Mouse (Mus musculus): Measurements from ENCODE around the gene Msh3.
"Not testable (repeated sequence)": the region's sequence is repeated elsewhere in the genome, so short reads cannot be mapped to it uniquely, and the experiment has no call there.

Msh3 gene

DNA sequence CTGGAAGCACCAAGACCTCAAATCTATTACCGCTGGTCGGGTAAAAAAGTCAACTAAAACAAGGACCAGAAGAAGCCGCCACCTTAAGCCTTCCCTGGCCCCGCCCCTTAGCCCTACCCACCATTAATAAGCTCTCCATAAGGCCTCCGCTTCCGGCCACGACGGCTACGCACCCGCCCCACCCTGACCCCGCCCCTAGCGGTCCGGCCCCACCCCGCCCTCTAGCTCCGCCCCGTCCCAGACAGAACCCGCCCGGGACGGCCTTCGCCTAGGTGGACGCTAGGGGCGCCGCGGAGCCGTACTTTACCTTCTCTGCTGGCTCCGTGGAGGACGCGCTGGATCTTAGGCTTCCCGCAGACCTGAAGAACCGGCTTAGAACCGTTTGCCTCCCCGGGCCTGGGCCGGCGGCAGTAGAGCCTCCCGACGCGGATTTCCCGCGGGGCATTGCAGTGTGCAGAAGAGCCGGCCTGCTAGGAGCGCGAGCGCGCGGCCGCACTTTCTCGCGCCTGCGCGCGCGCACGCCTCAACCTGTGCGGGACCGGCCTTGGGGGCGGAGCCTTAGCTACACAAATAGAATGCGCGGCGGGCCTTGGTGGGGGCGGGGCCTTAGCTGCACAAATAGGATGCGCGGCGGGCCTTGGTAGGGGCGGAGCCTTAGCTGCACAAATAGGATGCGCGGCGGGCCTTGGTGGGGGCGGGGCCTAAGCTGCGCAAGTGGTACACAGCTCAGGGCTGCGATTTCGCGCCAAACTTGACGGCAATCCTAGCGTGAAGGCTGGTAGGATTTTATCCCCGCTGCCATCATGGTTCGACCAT lies at the start of gene Msh3, which contains the start of gene Dhfr:
TSS of gene Msh3 (minus strand) at position 548 of the 816 bp plus-strand sequence.
TSS of gene Dhfr (plus strand) at position 271 of the 816 bp plus-strand sequence.
- peak; percentile 98 for DNase-seq (ENCODE audit: low spot score)

DNA sequence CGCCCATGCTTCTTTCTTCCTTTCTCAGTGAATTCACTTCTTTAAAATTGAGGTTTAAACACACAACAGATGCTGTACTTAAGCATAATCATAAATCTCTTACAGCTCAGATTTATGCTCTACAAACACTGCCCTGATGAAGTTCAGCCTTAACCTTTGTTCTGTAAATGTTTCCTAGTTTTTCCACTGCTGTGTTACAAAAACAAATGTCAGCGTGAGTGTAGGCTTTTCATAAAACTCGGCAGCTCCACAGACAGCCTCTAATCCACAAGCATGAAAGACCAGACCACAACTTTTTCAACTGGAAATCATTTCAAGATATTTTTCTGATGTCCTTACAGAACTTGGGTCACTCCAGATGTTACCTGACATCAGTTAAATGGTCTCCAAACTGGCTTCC lies 48.7 kb upstream of the Msh3 start:
- DNase-seq (ENCODE audit: low spot score): no peak

DNA sequence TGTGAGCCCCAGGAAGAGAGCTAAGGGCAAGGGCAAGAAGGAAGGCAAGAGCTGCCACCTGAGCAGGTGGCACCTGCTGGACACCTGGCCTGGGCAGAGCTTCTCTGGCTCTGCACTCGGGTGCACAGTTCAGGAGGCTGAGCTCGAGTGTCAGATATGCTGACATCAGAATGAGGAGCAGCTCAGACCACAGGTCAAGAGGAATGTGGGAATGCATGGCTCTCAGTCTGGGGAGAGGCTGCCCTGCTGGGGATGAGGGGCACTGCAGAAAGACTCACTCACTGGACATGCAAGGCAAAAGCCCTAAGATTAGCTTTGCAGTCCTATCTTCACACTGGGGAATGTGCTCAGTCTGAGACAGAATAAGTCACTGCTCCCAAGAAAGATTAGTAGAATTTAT lies 47.3 kb upstream of the Msh3 start:
- DNase-seq (ENCODE audit: low spot score): no peak

GRCm38 (mm10) chr13:92398491-92399384 lies 43.9 kb upstream of the Msh3 start:
- no peak for DNase-seq (ENCODE audit: low spot score)

- DNase-seq (ENCODE audit: low spot score): no peak
These were observed 38.4 kb upstream of the Msh3 start for GRCm38 (mm10) chr13:92393047-92393661.

- no peak for DNase-seq (ENCODE audit: low spot score)
These were observed 32.6 kb upstream of the Msh3 start for GRCm38 (mm10) chr13:92387367-92387766.

DNA sequence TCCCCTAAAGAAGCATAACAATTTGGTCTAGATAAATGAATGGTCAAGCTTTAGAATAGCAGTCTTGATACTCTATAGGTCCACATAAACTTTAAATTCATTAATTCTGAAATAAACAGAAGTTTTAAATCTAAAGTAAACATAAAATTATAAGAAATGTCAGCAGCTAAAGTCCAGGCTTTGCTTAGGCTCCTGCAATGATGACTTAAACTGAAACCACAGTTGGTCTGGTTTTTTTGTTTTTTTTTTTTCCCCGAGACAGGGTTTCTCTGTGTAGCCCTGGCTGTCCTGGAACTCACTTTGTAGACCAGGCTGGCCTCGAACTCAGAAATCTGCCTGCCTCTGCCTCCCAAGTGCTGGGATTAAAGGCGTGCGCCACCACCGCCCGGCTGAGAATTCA lies 16.7 kb upstream of the Msh3 start:
- not testable (repeated sequence) for DNase-seq (ENCODE audit: low spot score)

- no peak for DNase-seq (ENCODE audit: low spot score)
These were observed 16.0 kb upstream of the Msh3 start for GRCm38 (mm10) chr13:92370811-92371210.

GRCm38 (mm10) chr13:92365312-92365711 lies 10.5 kb upstream of the Msh3 start:
- no peak for DNase-seq (ENCODE audit: low spot score)

DNA sequence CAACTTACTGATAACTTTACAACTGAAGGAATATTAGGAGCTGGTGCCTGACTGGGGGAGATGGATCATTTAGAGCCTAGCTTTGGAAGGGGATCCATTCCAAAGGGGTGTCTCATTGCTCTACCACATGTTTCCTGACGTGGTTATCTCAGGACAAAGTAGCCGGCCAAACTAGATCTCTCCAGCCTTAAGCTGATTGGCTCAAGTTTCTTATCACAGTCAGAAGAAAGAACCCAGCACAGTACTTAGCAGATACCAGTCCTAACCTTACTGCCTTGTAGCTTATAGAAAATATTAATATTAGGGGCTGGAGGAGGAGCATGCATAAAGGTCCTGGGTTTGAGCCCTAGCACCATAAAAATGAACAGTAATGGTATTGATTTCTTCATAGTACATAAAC lies 6.8 kb upstream of the Msh3 start:
- no peak for DNase-seq (ENCODE audit: low spot score)

DNA sequence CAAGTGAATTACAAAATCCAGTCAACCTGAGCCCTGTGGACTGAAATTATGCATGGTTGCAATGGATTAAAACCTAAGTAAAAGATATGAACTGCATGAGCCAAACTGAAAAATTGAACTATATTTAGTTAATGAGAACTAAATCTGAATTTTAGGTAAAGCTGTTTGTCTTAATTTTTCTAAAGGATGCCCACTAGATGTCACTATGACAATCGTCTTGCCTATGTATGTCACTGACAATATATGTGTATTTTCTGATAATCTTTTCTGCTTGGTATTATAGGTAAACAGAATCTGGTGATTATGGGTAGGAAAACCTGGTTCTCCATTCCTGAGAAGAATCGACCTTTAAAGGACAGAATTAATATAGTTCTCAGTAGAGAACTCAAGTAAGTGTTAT lies 2.8 kb upstream of the Msh3 start:
- DNase-seq (ENCODE audit: low spot score): no peak

DNA sequence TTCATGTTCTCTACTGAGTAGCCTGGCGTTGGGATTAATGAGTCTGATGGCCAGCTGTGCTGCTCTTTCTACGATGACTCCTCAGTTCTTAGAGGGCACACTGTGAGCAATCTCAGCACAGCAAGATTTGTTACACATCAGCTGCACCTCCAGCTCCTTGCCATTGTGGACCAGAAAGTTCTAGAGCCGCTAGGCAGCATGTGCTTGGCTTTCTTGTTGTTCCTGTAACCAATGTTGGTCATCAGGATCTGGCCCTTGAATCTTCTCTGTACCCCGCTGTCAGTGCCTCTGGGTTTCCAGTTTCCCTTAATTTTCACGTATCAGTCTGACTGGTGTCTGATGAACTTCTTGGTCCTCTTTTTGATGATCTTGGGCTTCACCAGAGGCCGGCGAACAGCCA lies 1.6 kb upstream of the Msh3 start:
- no peak for DNase-seq (ENCODE audit: low spot score)

GRCm38 (mm10) chr13:92355272-92355643 lies 455 bp upstream of the Msh3 start:
- no peak for DNase-seq (ENCODE audit: low spot score)

GRCm38 (mm10) chr13:92353956-92354355 lies 847 bp downstream of the Msh3 start:
- DNase-seq (ENCODE audit: low spot score): no peak

- DNase-seq (ENCODE audit: low spot score): peak; percentile 54
These were observed 3.7 kb downstream of the Msh3 start for GRCm38 (mm10) chr13:92351100-92351499.

GRCm38 (mm10) chr13:92346338-92346737 lies 8.5 kb downstream of the Msh3 start:
- DNase-seq (ENCODE audit: low spot score): peak; percentile 19

DNA sequence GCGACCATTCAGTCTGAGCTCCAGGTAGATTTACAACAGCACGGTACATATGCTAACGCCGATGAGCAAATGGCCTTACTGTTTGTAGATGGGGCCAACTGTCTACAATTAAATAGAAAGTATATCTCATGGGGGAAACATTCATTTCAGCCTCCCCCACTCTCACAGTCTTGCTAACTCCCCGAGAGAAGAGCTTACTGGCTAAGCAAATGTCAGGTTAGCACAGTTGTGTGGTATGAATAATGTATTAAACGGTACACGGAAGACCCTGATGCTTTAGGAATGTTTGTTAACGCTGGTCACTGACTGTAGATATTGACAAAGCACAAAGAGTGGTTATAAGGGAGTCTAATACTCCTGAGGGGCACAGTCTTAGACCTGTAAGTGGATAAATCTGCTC lies 10.8 kb downstream of the Msh3 start:
- no peak for DNase-seq (ENCODE audit: low spot score)

- no peak for DNase-seq (ENCODE audit: low spot score)
These were observed 15.0 kb downstream of the Msh3 start for GRCm38 (mm10) chr13:92339787-92340186.

DNA sequence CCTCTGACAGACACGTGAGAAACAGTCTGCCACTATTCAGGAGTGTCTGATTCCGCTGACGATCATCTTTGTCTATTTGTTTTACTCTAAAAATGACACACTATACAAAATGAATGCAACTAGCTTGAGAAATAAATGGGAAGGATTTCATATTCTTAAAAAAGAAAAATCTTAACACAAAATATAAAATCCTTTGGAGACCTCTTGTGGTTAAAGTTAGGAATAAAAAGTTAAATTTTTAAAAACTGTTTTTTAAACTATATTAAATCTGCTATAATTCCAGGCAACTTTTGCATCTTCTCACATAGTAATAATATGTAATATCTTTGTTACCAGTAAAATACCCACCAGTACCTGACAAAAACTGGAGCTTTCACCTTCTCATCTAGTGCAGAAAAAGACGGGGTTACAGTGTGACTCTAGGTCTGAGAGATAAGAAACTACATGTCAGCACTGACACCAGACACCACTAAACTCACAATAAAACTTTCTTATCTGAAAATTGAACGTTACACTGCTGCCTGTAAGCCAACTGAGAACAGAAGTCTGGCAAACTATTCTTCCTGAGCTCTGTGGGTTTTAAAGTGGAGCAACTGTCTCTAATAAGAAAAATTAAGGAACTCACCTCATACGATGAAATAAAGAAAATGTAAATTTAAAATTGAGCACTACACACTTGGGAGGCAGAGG lies 16.9 kb downstream of the Msh3 start:
- DNase-seq (ENCODE audit: low spot score): no peak

- no peak for DNase-seq (ENCODE audit: low spot score)
These were observed 17.9 kb downstream of the Msh3 start for GRCm38 (mm10) chr13:92336857-92337256.

GRCm38 (mm10) chr13:92332103-92332879 lies 22.5 kb downstream of the Msh3 start:
- no peak for DNase-seq (ENCODE audit: low spot score)

Measured in testis, postnatal 14 days (tissue).